Mouse (Mus musculus) lung, embryonic 15.5 days (tissue): ENCODE results near the gene Kat8. TPM values are rescaled to one million over a fixed set of nuclear protein-coding genes. Genes with fewer than 3 reads are reported as not detected.

ENCODE experiments used
- ATAC-seq: fragments of 200-750 bp; cut with Nextera tagmentation; 2 replicates; pipeline ENCODE4 v1.8.0; 2017; ENCODE audit warnings: moderate number of reproducible peaks, borderline replicate concordance; ENCODE audit not compliant: low FRiP score, low TSS enrichment; ENCODE audit errors: extremely low read depth
- H3K27ac ChIP-seq: fragments of 300-500 bp; sonication (generic); 2 replicates; pipeline ENCODE4 v1.5.1; 2015; ENCODE audit warnings: moderate library complexity, mild to moderate bottlenecking, inconsistent platforms
- H3K27me3 ChIP-seq: fragments of 300-500 bp; sonication (generic); 2 replicates; pipeline ENCODE4 v1.6.1; 2015; ENCODE audit warnings: inconsistent platforms
- H3K36me3 ChIP-seq: fragments of 300-500 bp; sonication (generic); 2 replicates; pipeline ENCODE4 v1.6.1; 2015; ENCODE audit warnings: inconsistent platforms
- H3K4me1 ChIP-seq: fragments of 300-500 bp; sonication (generic); 2 replicates; pipeline ENCODE4 v1.6.1; 2015; ENCODE audit warnings: inconsistent platforms
- H3K4me2 ChIP-seq: fragments of 300-500 bp; sonication (generic); 2 replicates; pipeline ENCODE4 v1.6.1; 2015; ENCODE audit warnings: inconsistent platforms, mild to moderate bottlenecking, moderate library complexity
- H3K4me3 ChIP-seq: fragments of 300-500 bp; sonication (generic); 2 replicates; pipeline ENCODE4 v1.5.1; 2015; ENCODE audit warnings: mild to moderate bottlenecking, inconsistent platforms
- H3K9ac ChIP-seq: fragments of 300-500 bp; sonication (generic); 2 replicates; pipeline ENCODE4 v1.6.1; 2015; ENCODE audit warnings: inconsistent platforms
- H3K9me3 ChIP-seq: fragments of 300-500 bp; sonication (generic); 2 replicates; pipeline ENCODE4 v1.6.1; 2016; ENCODE audit warnings: inconsistent platforms
- WGBS: fragments of 180-500 bp; shearing (Covaris S2); methylation state at CpG from one replicate; pipeline ENCODE4 v1.1.7; 2015; 5-methylcytosine and 5-hydroxymethylcytosine counted together
- polyA plus RNA-seq: library from polyadenylated mRNA; unstranded; fragments of >200 nt; fragmentation: Nextera tagmentation; extraction: Ambion mirVana; gene quantifications from 2 replicates; pipeline ENCODE4 v1.2.1, GENCODE M21; 2015

Gene Kat8
- polyA plus RNA-seq, 1 experiment from 2014 or later = 44.3 TPM

- peak; percentile 95 for ATAC-seq
- Histone ChIP-seq H3K4me1 (peaks cover 24% of the 10 kb centered on the region), H3K4me2 (peak within 1 kb of the TSS; percentile 78), H3K4me3 (peak within 1 kb of the TSS; percentile 75), H3K27me3 (no peaks in the 10 kb centered on the region), H3K36me3 (peaks cover 26% of the 10 kb centered on the region), H3K27ac (peak within 1 kb of the TSS; percentile 96), H3K9me3 (no peaks in the 10 kb centered on the region), H3K9ac (peak within 1 kb of the TSS; percentile 97)
- WGBS = 0% methylated on average over 83 of the region's 92 CpGs
These were observed 54.9 kb downstream of the Kat8 start, which contains the start of gene Fus for GRCm38 (mm10) chr7:127967004-127967921. Fus (plus strand) TSS chr7:127967457.

GRCm38 (mm10) chr7:127967922-127968828 lies 55.9 kb downstream of the Kat8 start:
- Histone ChIP-seq H3K4me1 (peaks cover 24% of the 10 kb centered on the region), H3K9ac (peak overlapping the region; percentile 97), H3K4me3 (peak overlapping the region; percentile 75), H3K27ac (peak overlapping the region; percentile 96), H3K36me3 (peaks cover 36% of the 10 kb centered on the region), H3K4me2 (peak overlapping the region; percentile 78), H3K27me3 (no peaks in the 10 kb centered on the region), H3K9me3 (no peaks in the 10 kb centered on the region)
- under 1% methylated on average over 40 of the region's 42 CpGs for WGBS
- ATAC-seq = peak; percentile 58; the same call in 1 of the 2 replicates

GRCm38 (mm10) chr7:127974413-127974930 lies 62.2 kb downstream of the Kat8 start:
- 90% methylated on average over 2 of the region's 2 CpGs for WGBS
- H3K9me3 ChIP-seq = no peaks in the 10 kb centered on the region
- no peak overlapping the region for H3K4me2 ChIP-seq
- H3K9ac ChIP-seq = no peak overlapping the region
- H3K36me3 ChIP-seq = peaks cover 95% of the 10 kb centered on the region
- H3K27ac ChIP-seq = no peak overlapping the region
- no peaks in the 10 kb centered on the region for H3K27me3 ChIP-seq
- no peak overlapping the region for H3K4me3 ChIP-seq
- peaks cover 6% of the 10 kb centered on the region for H3K4me1 ChIP-seq
- no peak for ATAC-seq

Other genes starting within 250 kb of the Kat8 start
- 62.3 and 70.1 TPM in 2 replicates for gene Bcl7c, start 203.6 kb upstream of the Kat8 start, polyA plus RNA-seq
- gene Ctf1, start 199.8 kb upstream of the Kat8 start, polyA plus RNA-seq = 12.1 and 12.8 TPM in 2 replicates
- 0.16 and 0.29 TPM in 2 replicates for gene Ctf2, start 180.3 kb upstream of the Kat8 start, polyA plus RNA-seq
- 4.3 and 5.1 TPM in 2 replicates for gene Fbxl19, start 168.0 kb upstream of the Kat8 start, polyA plus RNA-seq
- gene Orai3, start 142.7 kb upstream of the Kat8 start, polyA plus RNA-seq = 27.2 and 30.7 TPM in 2 replicates
- 23.3 and 24.7 TPM in 2 replicates for gene Setd1a, start 135.8 kb upstream of the Kat8 start, polyA plus RNA-seq
- gene Gm49388, start 126.9 kb upstream of the Kat8 start, polyA plus RNA-seq = not detected in 2 replicates
- 21.1 and 24.3 TPM in 2 replicates for gene Hsd3b7, start 111.9 kb upstream of the Kat8 start, polyA plus RNA-seq
- gene Stx4a, start 88.2 kb upstream of the Kat8 start, polyA plus RNA-seq = 42.1 and 43.2 TPM in 2 replicates
- 1.3 and 1.9 TPM in 2 replicates for gene Stx1b, start 88.0 kb upstream of the Kat8 start, polyA plus RNA-seq
- gene Zfp646, start 36.3 kb upstream of the Kat8 start, polyA plus RNA-seq = 11.0 and 11.3 TPM in 2 replicates
- gene Zfp668, start 35.7 kb upstream of the Kat8 start, polyA plus RNA-seq = 17.9 and 21.3 TPM in 2 replicates
- 1.1 and 1.4 TPM in 2 replicates for gene Prss53, start 21.5 kb upstream of the Kat8 start, polyA plus RNA-seq
- not detected in 2 replicates for gene Gm21974, start 17.1 kb upstream of the Kat8 start, polyA plus RNA-seq
- gene Vkorc1, start 16.9 kb upstream of the Kat8 start, polyA plus RNA-seq = 150 and 156 TPM in 2 replicates
- gene Bckdk, start 8.4 kb upstream of the Kat8 start, polyA plus RNA-seq = 134 and 142 TPM in 2 replicates
- gene Prss8, start 17.6 kb downstream of the Kat8 start, polyA plus RNA-seq = 80.0 and 84.5 TPM in 2 replicates
- 11.8 and 13.1 TPM in 2 replicates for gene Prss36, start 34.2 kb downstream of the Kat8 start, polyA plus RNA-seq
- 428 and 443 TPM in 2 replicates for gene Fus, start 54.9 kb downstream of the Kat8 start, polyA plus RNA-seq
- gene Pycard, start 81.4 kb downstream of the Kat8 start, polyA plus RNA-seq = 35.0 and 37.6 TPM in 2 replicates
- gene Trim72, start 91.4 kb downstream of the Kat8 start, polyA plus RNA-seq = 0.10 TPM in 1 of 2 replicates, not detected in the other
- 1.4 and 1.5 TPM in 2 replicates for gene Itgam, start 150.1 kb downstream of the Kat8 start, polyA plus RNA-seq
- gene Gm49368, start 150.2 kb downstream of the Kat8 start, polyA plus RNA-seq = not detected in 2 replicates
- 0.05 and 0.19 TPM in 2 replicates for gene Itgax, start 217.0 kb downstream of the Kat8 start, polyA plus RNA-seq
- gene Itgad, start 241.9 kb downstream of the Kat8 start, polyA plus RNA-seq = 0.10 TPM in 1 of 2 replicates, not detected in the other